Mouse (Mus musculus): ENCODE results near the gene Chd2. TPM values are rescaled to one million over a fixed set of nuclear protein-coding genes. Genes with fewer than 3 reads are reported as not detected.

Chd2 gene
- polyA plus RNA-seq, 1 experiment = 28.0 TPM

- Histone ChIP-seq H3K27me3 (ENCODE audit: control insufficient read depth, insufficient read depth, low read length) (no peaks in the 10 kb centered on the region), H3K4me3 (ENCODE audit: low read depth, low read length) (no peak overlapping the region), H3K27ac (ENCODE audit: insufficient read depth, low read depth, low read length) (no peak overlapping the region), H3K36me3 (ENCODE audit: control insufficient read depth, insufficient read depth, low read length) (peaks cover 80% of the 10 kb centered on the region), H3K4me1 (ENCODE audit: control insufficient read depth, insufficient read depth, insufficient read length, low read length) (no peaks in the 10 kb centered on the region)
- 52% methylated on average over 3 of the region's 3 CpGs for whole genome bisulfite sequencing
- no peak for TF ChIP-seq CTCF (IDR thresholded peaks at IDR 0.05; ENCODE audit: extremely low read depth, insufficient read length, insufficient replicate concordance, low read depth, low read length)
- no peak for TF ChIP-seq POLR2A (IDR thresholded peaks at IDR 0.05; ENCODE audit: low read depth, low read length)
Observed at GRCm38 (mm10) chr7:73441802-73442201, 99.8 kb downstream of the Chd2 start.

- TF ChIP-seq POLR2A (IDR thresholded peaks at IDR 0.05; ENCODE audit: low read depth, low read length) (no peak), CTCF (IDR thresholded peaks at IDR 0.05; ENCODE audit: extremely low read depth, insufficient read length, insufficient replicate concordance, low read depth, low read length) (peak; percentile 49; the same call in 1 of the 2 replicates)
- WGBS = 76% methylated on average over 12 of the region's 12 CpGs
Observed at GRCm38 (mm10) chr7:73435685-73436084, 105.9 kb downstream of the Chd2 start.

GRCm38 (mm10) chr7:73434336-73434677, 107.3 kb downstream of the Chd2 start:
- Histone ChIP-seq H3K27me3 (ENCODE audit: control insufficient read depth, insufficient read depth, low read length) (no peaks in the 10 kb centered on the region), H3K4me3 (ENCODE audit: low read depth, low read length) (no peak overlapping the region), H3K27ac (ENCODE audit: insufficient read depth, low read depth, low read length) (no peak overlapping the region), H3K36me3 (ENCODE audit: control insufficient read depth, insufficient read depth, low read length) (peaks cover 56% of the 10 kb centered on the region), H3K4me1 (ENCODE audit: control insufficient read depth, insufficient read depth, insufficient read length, low read length) (no peaks in the 10 kb centered on the region)
- WGBS = 87% methylated on average over 2 of the region's 2 CpGs
- no peak for TF ChIP-seq POLR2A (IDR thresholded peaks at IDR 0.05; ENCODE audit: low read depth, low read length)
- TF ChIP-seq CTCF (IDR thresholded peaks at IDR 0.05; ENCODE audit: extremely low read depth, insufficient read length, insufficient replicate concordance, low read depth, low read length) = no peak

More at GRCm38 (mm10) chr7:73435685-73436084, 105.9 kb downstream of the Chd2 start:
- Histone ChIP-seq H3K27me3 (ENCODE audit: control insufficient read depth, insufficient read depth, low read length) (no peaks in the 10 kb centered on the region), H3K4me1 (ENCODE audit: control insufficient read depth, insufficient read depth, insufficient read length, low read length) (no peaks in the 10 kb centered on the region), H3K36me3 (ENCODE audit: control insufficient read depth, insufficient read depth, low read length) (peaks cover 57% of the 10 kb centered on the region), H3K27ac (ENCODE audit: insufficient read depth, low read depth, low read length) (no peak overlapping the region), H3K4me3 (ENCODE audit: low read depth, low read length) (no peak overlapping the region)

GRCm38 (mm10) chr7:73433637-73434335, 107.8 kb downstream of the Chd2 start:
- H3K27me3 ChIP-seq (ENCODE audit: control insufficient read depth, insufficient read depth, low read length) = no peaks in the 10 kb centered on the region
- H3K36me3 ChIP-seq (ENCODE audit: control insufficient read depth, insufficient read depth, low read length) = peaks cover 56% of the 10 kb centered on the region
- TF ChIP-seq CTCF (IDR thresholded peaks at IDR 0.05; ENCODE audit: extremely low read depth, insufficient read length, insufficient replicate concordance, low read depth, low read length) (no peak), POLR2A (IDR thresholded peaks at IDR 0.05; ENCODE audit: low read depth, low read length) (no peak)
- 91% methylated on average over 6 of the region's 6 CpGs for WGBS
- H3K27ac ChIP-seq (ENCODE audit: insufficient read depth, low read depth, low read length) = no peak overlapping the region
- no peaks in the 10 kb centered on the region for H3K4me1 ChIP-seq (ENCODE audit: control insufficient read depth, insufficient read depth, insufficient read length, low read length)
- H3K4me3 ChIP-seq (ENCODE audit: low read depth, low read length) = no peak overlapping the region

- no peak for TF ChIP-seq CTCF (IDR thresholded peaks at IDR 0.05; ENCODE audit: extremely low read depth, insufficient read length, insufficient replicate concordance, low read depth, low read length)
- no peak for TF ChIP-seq POLR2A (IDR thresholded peaks at IDR 0.05; ENCODE audit: low read depth, low read length)
- no peak overlapping the region for H3K4me3 ChIP-seq (ENCODE audit: low read depth, low read length)
- no peaks in the 10 kb centered on the region for H3K4me1 ChIP-seq (ENCODE audit: control insufficient read depth, insufficient read depth, insufficient read length, low read length)
- peaks cover 37% of the 10 kb centered on the region for H3K36me3 ChIP-seq (ENCODE audit: control insufficient read depth, insufficient read depth, low read length)
- no peaks in the 10 kb centered on the region for H3K27me3 ChIP-seq (ENCODE audit: control insufficient read depth, insufficient read depth, low read length)
- H3K27ac ChIP-seq (ENCODE audit: insufficient read depth, low read depth, low read length) = no peak overlapping the region
- WGBS = 79% methylated on average over 3 of the region's 3 CpGs
Observed at GRCm38 (mm10) chr7:73428525-73428924, 113.1 kb downstream of the Chd2 start.

GRCm38 (mm10) chr7:73427794-73428193, 113.8 kb downstream of the Chd2 start:
- WGBS = 96% methylated on average over 6 of the region's 6 CpGs
- no peaks in the 10 kb centered on the region for H3K27me3 ChIP-seq (ENCODE audit: control insufficient read depth, insufficient read depth, low read length)
- no peaks in the 10 kb centered on the region for H3K4me1 ChIP-seq (ENCODE audit: control insufficient read depth, insufficient read depth, insufficient read length, low read length)
- no peak overlapping the region for H3K27ac ChIP-seq (ENCODE audit: insufficient read depth, low read depth, low read length)
- TF ChIP-seq CTCF (IDR thresholded peaks at IDR 0.05; ENCODE audit: extremely low read depth, insufficient read length, insufficient replicate concordance, low read depth, low read length) (no peak), POLR2A (IDR thresholded peaks at IDR 0.05; ENCODE audit: low read depth, low read length) (no peak)
- H3K4me3 ChIP-seq (ENCODE audit: low read depth, low read length) = no peak overlapping the region
- peaks cover 35% of the 10 kb centered on the region for H3K36me3 ChIP-seq (ENCODE audit: control insufficient read depth, insufficient read depth, low read length)

- no peaks in the 10 kb centered on the region for H3K4me1 ChIP-seq (ENCODE audit: control insufficient read depth, insufficient read depth, insufficient read length, low read length)
- peaks cover 35% of the 10 kb centered on the region for H3K36me3 ChIP-seq (ENCODE audit: control insufficient read depth, insufficient read depth, low read length)
- H3K4me3 ChIP-seq (ENCODE audit: low read depth, low read length) = no peak overlapping the region
- H3K27ac ChIP-seq (ENCODE audit: insufficient read depth, low read depth, low read length) = no peak overlapping the region
- TF ChIP-seq POLR2A (IDR thresholded peaks at IDR 0.05; ENCODE audit: low read depth, low read length) (no peak), CTCF (IDR thresholded peaks at IDR 0.05; ENCODE audit: extremely low read depth, insufficient read length, insufficient replicate concordance, low read depth, low read length) (no peak)
- no peaks in the 10 kb centered on the region for H3K27me3 ChIP-seq (ENCODE audit: control insufficient read depth, insufficient read depth, low read length)
- 74% methylated on average over 8 of the region's 8 CpGs for WGBS
Observed at GRCm38 (mm10) chr7:73426752-73427386, 114.8 kb downstream of the Chd2 start.

Data from small intestine, adult 2 months (tissue).